Mouse (Mus musculus) cerebellum, adult 11 months (tissue): Measurements from ENCODE around the gene Adat3.
"Not testable (repeated sequence)": the region's sequence is repeated elsewhere in the genome, so short reads cannot be mapped to it uniquely, and the experiment has no call there.

Experiments used
- DNase-seq: peaks from one replicate; pipeline ENCODE4 v3.0.0; 2022

Gene Adat3

GRCm38 (mm10) chr10:80578911-80579310 lies 23.8 kb upstream of the Adat3 start:
- no peak for DNase-seq

- DNase-seq = no peak
These were observed 19.6 kb upstream of the Adat3 start for GRCm38 (mm10) chr10:80583047-80583446.

- DNase-seq = no peak
These were observed 18.6 kb upstream of the Adat3 start for GRCm38 (mm10) chr10:80584045-80584488.

- DNase-seq = no peak
These were observed 17.8 kb upstream of the Adat3 start for GRCm38 (mm10) chr10:80584642-80585552.

GRCm38 (mm10) chr10:80585581-80585980 lies 17.1 kb upstream of the Adat3 start:
- DNase-seq = no peak

GRCm38 (mm10) chr10:80586407-80587304 lies 16.0 kb upstream of the Adat3 start:
- DNase-seq = no peak

- DNase-seq = no peak
These were observed 15.4 kb upstream of the Adat3 start for GRCm38 (mm10) chr10:80587305-80587657.

GRCm38 (mm10) chr10:80589127-80589878 lies 13.4 kb upstream of the Adat3 start:
- no peak for DNase-seq

- peak; percentile 93 for DNase-seq
These were observed 12.5 kb upstream of the Adat3 start, which contains the start of gene Abhd17a for GRCm38 (mm10) chr10:80589879-80590854. Gene Abhd17a (minus strand): TSS chr10:80590341.

GRCm38 (mm10) chr10:80596318-80596717 lies 6.4 kb upstream of the Adat3 start:
- no peak for DNase-seq

GRCm38 (mm10) chr10:80603364-80603763 lies 684 bp downstream of the Adat3 start:
- no peak for DNase-seq

- DNase-seq = no peak
These were observed 1.4 kb downstream of the Adat3 start for GRCm38 (mm10) chr10:80604001-80604509.

GRCm38 (mm10) chr10:80604988-80605387 lies 2.3 kb downstream of the Adat3 start:
- no peak for DNase-seq

GRCm38 (mm10) chr10:80605721-80606120 lies 3.0 kb downstream of the Adat3 start, which contains the start of gene Gm49322:
Gene Gm49322 (plus strand): TSS chr10:80606021.
- not testable (repeated sequence) for DNase-seq

GRCm38 (mm10) chr10:80606306-80606705 lies 3.6 kb downstream of the Adat3 start:
- DNase-seq = no peak

- no peak for DNase-seq
These were observed 4.2 kb downstream of the Adat3 start for GRCm38 (mm10) chr10:80606737-80607350.

GRCm38 (mm10) chr10:80608435-80608834 lies 5.8 kb downstream of the Adat3 start:
- DNase-seq = no peak

GRCm38 (mm10) chr10:80609269-80609924 lies 6.7 kb downstream of the Adat3 start:
- DNase-seq = peak; percentile 39

GRCm38 (mm10) chr10:80610116-80610785 lies 7.6 kb downstream of the Adat3 start:
- peak; percentile 87 for DNase-seq

- DNase-seq = peak; percentile 50
These were observed 8.3 kb downstream of the Adat3 start for GRCm38 (mm10) chr10:80611024-80611423.
